31 mouse cellular contexts compared by ENCODE assay signal in the genomic region with DNA sequence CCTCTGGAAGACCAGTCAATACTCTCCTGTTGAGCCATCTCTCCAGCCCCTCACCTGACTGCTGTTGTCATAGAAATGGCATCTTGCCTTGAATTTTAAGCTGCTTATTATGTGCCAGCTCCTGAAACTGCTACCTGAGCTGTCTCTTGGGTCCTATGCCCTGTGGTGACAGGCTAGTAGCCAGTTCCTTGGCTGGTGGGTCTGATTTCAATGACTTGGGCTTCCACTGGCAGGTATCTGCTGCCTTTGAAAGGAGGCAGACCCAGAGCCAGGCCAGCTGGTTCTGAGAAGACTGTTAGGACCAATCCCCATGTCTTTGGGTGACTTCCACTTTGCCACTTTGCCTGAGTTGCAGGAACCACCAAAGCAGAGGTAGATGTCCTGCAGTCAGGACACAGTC. TPM values are rescaled to one million over a fixed set of nuclear protein-coding genes. Genes with fewer than 3 reads are reported as not detected.
"Had no signal": no experiment of that assay in that cellular context is flagged by ENCODE, and none has a peak within 500 bp of the region (broad histone marks: within the 10 kb centered on the region; RNA-seq: fewer than 3 reads in every experiment).

No protein-coding gene starts in this region.

- H3K9me3 ChIP-seq: heart, embryonic 13.5 days; heart, embryonic 15.5 days; hindbrain, embryonic 13.5 days; hindbrain, embryonic 15.5 days; kidney, embryonic 15.5 days; limb, embryonic 13.5 days; limb, embryonic 15.5 days had no signal

- H3K4me3 ChIP-seq: heart, adult 2 months; heart, embryonic 13.5 days; heart, embryonic 15.5 days; hindbrain, embryonic 13.5 days; hindbrain, embryonic 15.5 days; kidney, embryonic 15.5 days; limb, embryonic 13.5 days; limb, embryonic 15.5 days had no signal

- H3K4me2 ChIP-seq: heart, embryonic 11.5 days; heart, embryonic 13.5 days; heart, embryonic 15.5 days; hindbrain, embryonic 13.5 days; hindbrain, embryonic 15.5 days; kidney, embryonic 15.5 days; limb, embryonic 13.5 days; limb, embryonic 15.5 days had no signal

- H3K27ac ChIP-seq: heart, adult 2 months; heart, embryonic 13.5 days; heart, embryonic 15.5 days; hindbrain, embryonic 13.5 days; hindbrain, embryonic 15.5 days; hindbrain, postnatal 0 days; kidney, embryonic 15.5 days; kidney, postnatal 0 days; limb, embryonic 13.5 days; limb, embryonic 15.5 days had no signal

- DNase-seq: forebrain, postnatal 0 days; gastrocnemius, postnatal 25 days; heart, adult 11 months; heart, adult 2 months; heart, postnatal 14 days; heart, postnatal 36 days; kidney, adult 11 months; kidney, adult 2 months; kidney, adult 9 months; kidney, postnatal 14 days; kidney, postnatal 36 days; layer of hippocampus, adult 9-11 months; layer of hippocampus, postnatal 36 days; left cerebral cortex, postnatal 4 days had no signal

- H3K27me3 ChIP-seq: heart, embryonic 13.5 days; heart, embryonic 15.5 days; hindbrain, embryonic 13.5 days; hindbrain, embryonic 15.5 days; kidney, embryonic 15.5 days; limb, embryonic 13.5 days; limb, embryonic 15.5 days had no signal

- ATAC-seq: forebrain, postnatal 0 days; hindbrain, postnatal 0 days; intestine, embryonic 16.5 days had no signal

- H3K4me1 ChIP-seq: heart, embryonic 15.5 days; hindbrain, embryonic 13.5 days; hindbrain, embryonic 15.5 days; kidney, embryonic 15.5 days; limb, embryonic 13.5 days had no signal

- H3K9ac ChIP-seq: forebrain, postnatal 0 days; heart, embryonic 13.5 days; heart, embryonic 15.5 days; hindbrain, embryonic 13.5 days; hindbrain, embryonic 15.5 days; kidney, embryonic 15.5 days; limb, embryonic 13.5 days; limb, embryonic 15.5 days had no signal

RNA-seq across cellular contexts. Expression of gene Cplx3, which starts 31.7 kb away (rescaled TPM):
- total RNA-seq: gastrocnemius, adult 8-10 months; gastrocnemius, postnatal 25 days; heart, adult 2 months; heart, postnatal 14 days; heart, postnatal 36 days; liver, adult 2 months had no signal
- polyA plus RNA-seq: gonadal fat pad, adult 2 months; heart, adult 2 months; heart, embryonic 11.5 days; heart, embryonic 13.5 days; heart, embryonic 15.5 days; intestine, embryonic 14.5 days; intestine, embryonic 16.5 days; kidney, embryonic 15.5 days; kidney, postnatal 0 days; large intestine, adult 2 months; limb, embryonic 11.5 days; limb, embryonic 13.5 days; limb, embryonic 15.5 days; liver, adult 2 months had no signal
